9 mouse cellular contexts compared by ENCODE assay signal in genomic region chr10:81389373-81389772, GRCm38 (mm10). TPM values are rescaled to one million over a fixed set of nuclear protein-coding genes. Genes with fewer than 3 reads are reported as not detected.
DNase-seq lines count a peak whose midpoint lies in the region; ATAC-seq lines count a peak whose summit lies in the region.
"Had no signal": no experiment of that assay in that cellular context is flagged by ENCODE, and none has a peak within 500 bp of the region (broad histone marks: within the 10 kb centered on the region; RNA-seq: fewer than 3 reads in every experiment).

No protein-coding gene starts in this region.

- 0 out of 2 replicates have a peak overlapping the region, but pooled peaks have one; percentile 12 for H3K9ac ChIP-seq in forebrain, embryonic 12.5 days
- H3K9ac ChIP-seq in forebrain, embryonic 11.5 days (ENCODE audit: low read length): no peak overlapping the region
- 0 out of 2 replicates have a peak overlapping the region, but pooled peaks have one; percentile 26 for H3K9ac ChIP-seq in lung, embryonic 16.5 days (ENCODE audit: low read length)
- peak overlapping the region; percentile 12; the same call in 1 of the 2 replicates for H3K9ac ChIP-seq in heart, embryonic 14.5 days (ENCODE audit: low read length)
- 0 out of 2 replicates have a peak overlapping the region, but pooled peaks have one; percentile 0 for H3K9ac ChIP-seq in neural tube, embryonic 15.5 days (replicated peaks)

- peaks cover 37% of the 10 kb centered on the region for H3K4me1 ChIP-seq in forebrain, embryonic 12.5 days
- peaks cover 11% of the 10 kb centered on the region for H3K4me1 ChIP-seq in forebrain, embryonic 11.5 days (replicated peaks; ENCODE audit: control insufficient read depth, insufficient read depth, low read length)
- H3K4me1 ChIP-seq in lung, embryonic 16.5 days (replicated peaks; ENCODE audit: control insufficient read depth, insufficient read depth, low read length): peaks cover 33% of the 10 kb centered on the region
- peaks cover 16 to 37% of the 10 kb centered on the region in 2 experiments for H3K4me1 ChIP-seq in heart, embryonic 14.5 days (ENCODE audit: control insufficient read depth in 2 of 2, insufficient read depth in 2 of 2, low read length in 2 of 2)
- H3K4me1 ChIP-seq in neural tube, embryonic 15.5 days: peaks cover 48% of the 10 kb centered on the region

- 54% methylated on average over 3 of the region's 3 CpGs for WGBS in forebrain, embryonic 12.5 days
- 66% methylated on average over 3 of the region's 3 CpGs for WGBS in forebrain, embryonic 11.5 days
- 45% methylated on average over 3 of the region's 3 CpGs for WGBS in lung, embryonic 16.5 days
- 52% methylated on average over 3 of the region's 3 CpGs for WGBS in heart, embryonic 14.5 days
- WGBS in neural tube, embryonic 15.5 days: 49% methylated on average over 3 of the region's 3 CpGs

- no peak for DNase-seq in forebrain, embryonic 11.5 days (ENCODE audit: low spot score)
- DNase-seq in lung, postnatal 25 days (ENCODE audit: low spot score): no peak
- DNase-seq in right cerebral cortex, postnatal 14 days: no peak
- DNase-seq in gastrocnemius, postnatal 14 days: no peak

- no peaks in the 10 kb centered on the region for H3K9me3 ChIP-seq in forebrain, embryonic 12.5 days
- no peaks in the 10 kb centered on the region for H3K9me3 ChIP-seq in forebrain, embryonic 11.5 days (ENCODE audit: control insufficient read depth, low read length)
- H3K9me3 ChIP-seq in lung, embryonic 16.5 days (ENCODE audit: control insufficient read depth, low read length): no peaks in the 10 kb centered on the region
- H3K9me3 ChIP-seq in heart, embryonic 14.5 days (ENCODE audit: control insufficient read depth, low read length): no peaks in the 10 kb centered on the region
- no peaks in the 10 kb centered on the region for H3K9me3 ChIP-seq in neural tube, embryonic 15.5 days (replicated peaks)

- H3K4me2 ChIP-seq in forebrain, embryonic 12.5 days: no peak overlapping the region
- no peak overlapping the region for H3K4me2 ChIP-seq in forebrain, embryonic 11.5 days (ENCODE audit: low read depth, low read length, severe bottlenecking)
- H3K4me2 ChIP-seq in lung, embryonic 16.5 days (ENCODE audit: low read depth, low read length): no peak overlapping the region
- H3K4me2 ChIP-seq in heart, embryonic 14.5 days (ENCODE audit: low read length): no peak overlapping the region
- no peak overlapping the region for H3K4me2 ChIP-seq in neural tube, embryonic 15.5 days

- no peaks in the 10 kb centered on the region for H3K27me3 ChIP-seq in forebrain, embryonic 12.5 days
- no peaks in the 10 kb centered on the region for H3K27me3 ChIP-seq in forebrain, embryonic 11.5 days (ENCODE audit: control insufficient read depth, insufficient read depth, low read length)
- no peaks in the 10 kb centered on the region for H3K27me3 ChIP-seq in lung, embryonic 16.5 days (ENCODE audit: control insufficient read depth, insufficient read depth, low read depth, low read length)
- no peaks in the 10 kb centered on the region for H3K27me3 ChIP-seq in heart, embryonic 14.5 days (ENCODE audit: control insufficient read depth, insufficient read depth, low read length)
- H3K27me3 ChIP-seq in neural tube, embryonic 15.5 days (replicated peaks): no peaks in the 10 kb centered on the region

- 0 out of 2 replicates have a peak overlapping the region, but pooled peaks have one; percentile 25 for H3K27ac ChIP-seq in forebrain, embryonic 12.5 days
- H3K27ac ChIP-seq in forebrain, embryonic 11.5 days (ENCODE audit: low read depth, low read length): no peak overlapping the region
- peak overlapping the region; percentile 28; the same call in 1 of the 2 replicates for H3K27ac ChIP-seq in lung, embryonic 16.5 days (ENCODE audit: low read length)
- H3K27ac ChIP-seq in heart, embryonic 14.5 days (replicated peaks in 1 of 2; ENCODE audit: control insufficient read depth in 1 of 2, insufficient read depth in 1 of 2, low read depth in 2 of 2, low read length in 2 of 2): peak overlapping the region; percentile 17 to 68; a peak in 3 of 4 replicates
- H3K27ac ChIP-seq in neural tube, embryonic 15.5 days (replicated peaks): peak overlapping the region; percentile 3; the same call in 1 of the 2 replicates

- peaks cover 35% of the 10 kb centered on the region for H3K36me3 ChIP-seq in forebrain, embryonic 12.5 days (replicated peaks)
- H3K36me3 ChIP-seq in forebrain, embryonic 11.5 days (ENCODE audit: control insufficient read depth, insufficient read depth, low read length): peaks cover 2% of the 10 kb centered on the region; the same call in 1 of the 2 replicates
- peaks cover 26% of the 10 kb centered on the region for H3K36me3 ChIP-seq in lung, embryonic 16.5 days (ENCODE audit: control insufficient read depth, insufficient read depth, low read length)
- peaks cover 38% of the 10 kb centered on the region for H3K36me3 ChIP-seq in heart, embryonic 14.5 days (ENCODE audit: control insufficient read depth, insufficient read depth, low read length)
- peaks cover 35% of the 10 kb centered on the region for H3K36me3 ChIP-seq in neural tube, embryonic 15.5 days

- no peak overlapping the region for H3K4me3 ChIP-seq in forebrain, embryonic 12.5 days (replicated peaks)
- no peak overlapping the region for H3K4me3 ChIP-seq in forebrain, embryonic 11.5 days (ENCODE audit: low read depth, low read length)
- H3K4me3 ChIP-seq in lung, embryonic 16.5 days (ENCODE audit: low read length): no peak overlapping the region
- no peak overlapping the region for H3K4me3 ChIP-seq in heart, embryonic 14.5 days (ENCODE audit: control insufficient read depth in 1 of 2, insufficient read depth in 1 of 2, low read depth in 1 of 2, low read length in 2 of 2)
- H3K4me3 ChIP-seq in neural tube, embryonic 15.5 days (replicated peaks): no peak overlapping the region
- H3K4me3 ChIP-seq: erythroblast, embryonic 14.5 days had no signal

- intact Hi-C loops in gastrocnemius, postnatal 14 days (cut with DNase I; ENCODE audit: low total_unique reads): loop anchor here (5.0 kb wide), 1 partner anchor 63 kb away; no protein-coding TSS in a partner anchor

- no peak for ATAC-seq in forebrain, embryonic 12.5 days (ENCODE audit: low FRiP score)
- ATAC-seq in forebrain, embryonic 11.5 days (replicated peaks; ENCODE audit: low FRiP score): no peak
- no peak for ATAC-seq in lung, embryonic 16.5 days (ENCODE audit: low read depth)
- ATAC-seq in heart, embryonic 14.5 days (ENCODE audit: insufficient number of reproducible peaks, insufficient read depth, low FRiP score, low read depth): no peak
- no peak for ATAC-seq in neural tube, embryonic 15.5 days (ENCODE audit: low FRiP score)

RNA-seq across cellular contexts. Expression of gene Gm48552, which starts 0.6 kb away (rescaled TPM):
- 1.4 and 2.1 TPM in 2 replicates for polyA plus RNA-seq in forebrain, embryonic 12.5 days (2016; fragmentation: Nextera tagmentation; extraction: Ambion mirVana)
- 1.1 and 3.0 TPM in 2 replicates for polyA plus RNA-seq in forebrain, embryonic 11.5 days (2014; fragmentation: Nextera tagmentation; extraction: Ambion mirVana)
- polyA plus RNA-seq in lung, embryonic 16.5 days (2015; fragmentation: Nextera tagmentation; extraction: Ambion mirVana): 1.2 and 1.7 TPM in 2 replicates
- polyA plus RNA-seq in heart, embryonic 14.5 days (2014; fragmentation: Nextera tagmentation; extraction: Ambion mirVana): 1.0 TPM in 2 replicates
- polyA plus RNA-seq in neural tube, embryonic 15.5 days (2015; fragmentation: Nextera tagmentation; extraction: Ambion mirVana): 3.4 and 3.6 TPM in 2 replicates
- under 1 TPM in 1 of 2 experiments, not detected in 1; 0.80 TPM for total RNA-seq in gastrocnemius, postnatal 14 days (2021)

RNA-seq across cellular contexts. Expression of gene Smim24, which starts 3.5 kb away (rescaled TPM):
- polyA plus RNA-seq in forebrain, embryonic 12.5 days (2016; fragmentation: Nextera tagmentation; extraction: Ambion mirVana): 1.8 and 2.6 TPM in 2 replicates
- polyA plus RNA-seq in forebrain, embryonic 11.5 days (2014; fragmentation: Nextera tagmentation; extraction: Ambion mirVana): 2.8 and 3.3 TPM in 2 replicates
- 7.9 and 9.0 TPM in 2 replicates for polyA plus RNA-seq in lung, embryonic 16.5 days (2015; fragmentation: Nextera tagmentation; extraction: Ambion mirVana)
- 3.8 and 4.7 TPM in 2 replicates for polyA plus RNA-seq in heart, embryonic 14.5 days (2014; fragmentation: Nextera tagmentation; extraction: Ambion mirVana)
- 2.5 and 9.3 TPM in 2 replicates for polyA plus RNA-seq in neural tube, embryonic 15.5 days (2015; fragmentation: Nextera tagmentation; extraction: Ambion mirVana)
- total RNA-seq in gastrocnemius, postnatal 14 days (2021): under 1 TPM; 0.45 to 0.91 TPM
- polyA plus RNA-seq: erythroblast, embryonic 14.5 days had no signal

RNA-seq across cellular contexts. Expression of gene Gm48551, which starts 5.1 kb away (rescaled TPM):
- 4.2 and 4.6 TPM in 2 replicates for polyA plus RNA-seq in forebrain, embryonic 12.5 days (2016; fragmentation: Nextera tagmentation; extraction: Ambion mirVana)
- 3.0 and 3.5 TPM in 2 replicates for polyA plus RNA-seq in forebrain, embryonic 11.5 days (2014; fragmentation: Nextera tagmentation; extraction: Ambion mirVana)
- 3.0 and 3.1 TPM in 2 replicates for polyA plus RNA-seq in lung, embryonic 16.5 days (2015; fragmentation: Nextera tagmentation; extraction: Ambion mirVana)
- polyA plus RNA-seq in heart, embryonic 14.5 days (2014; fragmentation: Nextera tagmentation; extraction: Ambion mirVana): 1.7 and 2.0 TPM in 2 replicates
- 5.7 and 7.2 TPM in 2 replicates for polyA plus RNA-seq in neural tube, embryonic 15.5 days (2015; fragmentation: Nextera tagmentation; extraction: Ambion mirVana)
- total RNA-seq in gastrocnemius, postnatal 14 days (2021): under 1 TPM; 0.41 to 0.47 TPM

RNA-seq across cellular contexts. Expression of gene Dohh, which starts 5.1 kb away (rescaled TPM):
- polyA plus RNA-seq in forebrain, embryonic 12.5 days (2016; fragmentation: Nextera tagmentation; extraction: Ambion mirVana): 68.1 and 68.5 TPM in 2 replicates
- 61.0 and 66.3 TPM in 2 replicates for polyA plus RNA-seq in forebrain, embryonic 11.5 days (2014; fragmentation: Nextera tagmentation; extraction: Ambion mirVana)
- 71.4 and 73.1 TPM in 2 replicates for polyA plus RNA-seq in lung, embryonic 16.5 days (2015; fragmentation: Nextera tagmentation; extraction: Ambion mirVana)
- polyA plus RNA-seq in heart, embryonic 14.5 days (2014; fragmentation: Nextera tagmentation; extraction: Ambion mirVana): 52.6 and 53.5 TPM in 2 replicates
- 101 TPM in 2 replicates for polyA plus RNA-seq in neural tube, embryonic 15.5 days (2015; fragmentation: Nextera tagmentation; extraction: Ambion mirVana)
- 10 to 100 TPM; 38.6 to 39.8 TPM for total RNA-seq in gastrocnemius, postnatal 14 days (2021)

RNA-seq across cellular contexts. Expression of gene Fzr1, which starts 11.1 kb away (rescaled TPM):
- polyA plus RNA-seq in forebrain, embryonic 12.5 days (2016; fragmentation: Nextera tagmentation; extraction: Ambion mirVana): 145 and 148 TPM in 2 replicates
- 132 and 144 TPM in 2 replicates for polyA plus RNA-seq in forebrain, embryonic 11.5 days (2014; fragmentation: Nextera tagmentation; extraction: Ambion mirVana)
- polyA plus RNA-seq in lung, embryonic 16.5 days (2015; fragmentation: Nextera tagmentation; extraction: Ambion mirVana): 95.4 and 105 TPM in 2 replicates
- 64.6 and 67.0 TPM in 2 replicates for polyA plus RNA-seq in heart, embryonic 14.5 days (2014; fragmentation: Nextera tagmentation; extraction: Ambion mirVana)
- polyA plus RNA-seq in neural tube, embryonic 15.5 days (2015; fragmentation: Nextera tagmentation; extraction: Ambion mirVana): 132 and 146 TPM in 2 replicates
- total RNA-seq in gastrocnemius, postnatal 14 days (2021): 10 to 100 TPM; 11.9 to 15.4 TPM
